Mouse (Mus musculus): ENCODE measurements around the gene Etl4.
A peak's percentile ranks its signal among the peaks of the same experiment; 100 is the strongest.
"Not testable (repeated sequence)": the region's sequence is repeated elsewhere in the genome, so short reads cannot be mapped to it uniquely, and the experiment has no call there.

Gene Etl4

GRCm38 (mm10) chr2:20654058-20654457 is 744.5 kb downstream of the Etl4 start:
- no peak for DNase-seq (ENCODE audit: low read depth)

DNA sequence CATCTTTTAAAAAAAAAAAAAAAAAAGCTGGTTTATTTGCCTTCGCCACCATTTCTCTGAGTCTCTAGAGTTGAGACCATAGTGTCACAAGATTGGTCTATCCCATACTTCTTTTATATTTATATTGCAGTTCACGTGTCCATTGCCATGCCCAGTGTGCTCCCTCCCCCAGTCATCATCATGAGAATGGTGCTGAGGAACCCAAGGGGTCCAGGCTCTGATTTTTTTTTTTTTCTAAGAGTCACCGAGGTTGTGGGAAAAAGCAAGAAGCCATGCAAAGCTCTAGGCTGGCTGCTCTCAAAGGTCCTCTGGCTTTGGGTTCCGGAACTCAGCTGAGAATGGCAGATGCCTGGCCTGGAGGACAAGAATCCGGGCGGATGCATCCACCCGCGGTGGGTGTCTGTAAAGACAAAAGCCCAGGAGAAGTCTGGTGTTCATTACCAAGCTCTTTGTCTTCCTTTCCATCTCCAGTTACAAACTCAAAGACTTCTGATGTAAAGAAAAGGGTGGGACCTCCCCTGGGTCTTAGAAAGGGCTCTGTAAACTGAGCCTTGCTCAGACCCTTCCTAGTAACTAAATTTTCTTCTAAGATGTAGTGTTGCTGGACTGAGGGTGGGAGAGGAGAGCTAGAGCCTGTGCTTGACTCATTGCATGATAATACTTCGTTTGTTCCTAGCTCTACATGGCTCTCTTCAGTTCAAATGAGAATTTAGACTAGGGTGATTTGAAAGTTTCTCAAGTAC is 745.2 kb downstream of the Etl4 start:
- DNase-seq (ENCODE audit: low read depth), result no peak

DNA sequence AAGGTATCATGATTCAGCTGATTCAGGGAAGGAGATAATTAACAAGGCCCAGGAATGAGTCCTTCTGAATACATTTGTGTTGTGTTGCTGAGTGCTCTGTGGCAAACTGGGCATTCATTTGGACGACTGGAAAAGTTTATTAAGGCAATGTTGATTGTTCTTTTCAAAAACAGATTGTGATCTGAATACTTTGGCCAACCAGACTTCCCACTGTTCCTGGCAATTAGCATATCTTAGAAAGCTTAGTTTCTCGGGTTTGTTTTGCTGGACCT is 745.7 kb downstream of the Etl4 start:
- DNase-seq (ENCODE audit: low read depth), result no peak

DNA sequence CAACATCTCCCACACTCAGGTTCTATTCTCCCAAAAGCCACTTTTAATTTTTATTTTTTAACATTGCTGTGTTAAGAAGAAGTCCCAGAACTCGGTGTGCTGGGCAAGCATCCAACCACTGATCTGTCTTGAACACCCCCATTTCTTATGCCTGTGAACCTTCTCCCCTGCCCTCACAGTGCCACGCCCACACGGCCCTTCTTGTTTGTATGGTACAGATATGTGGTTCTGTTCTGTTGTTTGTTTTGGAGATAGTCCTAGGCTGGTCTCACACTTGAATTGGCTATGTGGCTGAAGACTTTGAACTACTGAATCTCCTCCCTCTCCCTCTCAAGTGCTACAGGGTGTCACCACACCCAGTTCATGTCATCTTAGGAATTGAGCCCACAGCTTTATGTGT is 748.3 kb downstream of the Etl4 start:
- peak; percentile 16 for DNase-seq (ENCODE audit: low read depth)

GRCm38 (mm10) chr2:20661841-20662240 is 752.3 kb downstream of the Etl4 start:
- DNase-seq (ENCODE audit: low read depth), result no peak

GRCm38 (mm10) chr2:20662696-20663095 is 753.1 kb downstream of the Etl4 start:
- no peak for DNase-seq (ENCODE audit: low read depth)

DNA sequence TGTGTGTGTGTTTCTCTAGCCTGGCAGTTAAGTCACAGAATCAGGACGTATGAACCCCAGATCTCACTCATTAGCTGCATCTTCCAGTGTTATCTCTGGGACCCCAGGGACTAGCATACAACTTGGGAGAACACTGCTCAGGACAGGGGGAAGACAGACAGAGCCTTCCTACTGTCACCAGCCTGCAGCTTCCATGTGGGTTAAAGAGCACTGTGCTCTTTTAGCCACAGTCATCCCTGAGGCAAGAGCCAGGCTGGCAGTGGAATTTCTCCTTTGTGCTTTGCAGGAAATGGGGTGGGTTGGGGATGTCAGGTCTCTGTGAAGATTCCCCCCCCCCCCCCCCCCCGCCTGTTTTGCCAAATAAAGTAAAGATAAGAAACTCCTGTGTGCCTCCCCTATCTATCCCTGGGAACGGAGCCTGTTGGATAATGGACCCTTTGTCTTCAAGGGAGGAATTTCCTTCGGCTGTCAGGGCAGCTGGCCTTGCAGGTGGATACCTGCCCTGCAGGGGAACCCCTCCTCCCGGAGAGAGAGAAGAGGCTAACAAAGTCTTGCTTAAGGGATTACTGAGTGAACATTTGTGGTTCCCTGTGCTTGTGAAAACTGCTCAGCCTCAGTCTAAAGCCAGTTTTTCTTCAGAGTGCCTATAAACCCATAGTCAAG is 755.9 kb downstream of the Etl4 start:
- DNase-seq (ENCODE audit: low read depth), result no peak

- peak; percentile 93 for DNase-seq (ENCODE audit: low read depth)
Observed at GRCm38 (mm10) chr2:20666051-20666478, 756.5 kb downstream of the Etl4 start.

DNA sequence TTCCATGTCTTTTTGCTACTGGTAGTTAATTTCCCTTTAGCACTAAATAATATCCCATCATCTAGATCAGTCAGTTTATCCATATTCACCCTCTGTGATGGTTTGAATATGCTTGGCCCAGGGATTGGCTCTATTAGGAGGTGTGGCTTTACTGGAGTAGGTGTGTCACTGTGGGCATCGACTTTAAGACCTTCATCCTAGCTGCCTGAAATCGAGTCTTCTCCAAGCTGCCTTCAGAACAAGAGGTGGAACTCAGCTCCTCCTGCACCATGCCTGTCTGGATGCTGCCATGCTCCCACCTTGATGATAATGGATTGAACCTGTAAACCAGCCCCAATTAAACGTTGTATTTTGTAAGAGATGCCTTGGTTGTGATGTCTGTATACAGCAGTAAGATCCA is 758.3 kb downstream of the Etl4 start:
- no peak for DNase-seq (ENCODE audit: low read depth)

GRCm38 (mm10) chr2:20668276-20669030 is 758.9 kb downstream of the Etl4 start:
- not testable (repeated sequence) for DNase-seq (ENCODE audit: low read depth)

DNA sequence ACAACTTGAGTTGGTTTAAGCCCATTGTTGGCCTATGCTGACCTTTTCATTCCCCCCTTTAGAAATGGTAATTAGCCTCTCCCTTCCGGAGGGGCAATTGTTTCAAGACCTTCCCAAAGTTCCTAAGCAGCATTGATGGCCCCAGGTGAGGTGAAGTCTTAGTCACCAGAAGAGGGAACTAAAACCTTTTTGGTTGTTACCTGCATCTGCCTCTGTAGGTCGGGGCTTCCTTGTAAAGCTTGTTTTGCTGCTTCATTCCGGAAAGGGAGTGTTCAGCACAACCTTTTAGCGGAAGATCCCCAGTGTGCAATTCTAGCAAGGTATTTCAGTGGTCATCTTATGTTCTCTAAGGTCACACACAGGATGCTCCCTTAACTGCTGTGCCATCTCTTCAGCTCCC is 759.8 kb downstream of the Etl4 start:
- DNase-seq (ENCODE audit: low read depth), result no peak

GRCm38 (mm10) chr2:20671546-20672255 is 762.1 kb downstream of the Etl4 start:
- no peak for DNase-seq (ENCODE audit: low read depth)

DNA sequence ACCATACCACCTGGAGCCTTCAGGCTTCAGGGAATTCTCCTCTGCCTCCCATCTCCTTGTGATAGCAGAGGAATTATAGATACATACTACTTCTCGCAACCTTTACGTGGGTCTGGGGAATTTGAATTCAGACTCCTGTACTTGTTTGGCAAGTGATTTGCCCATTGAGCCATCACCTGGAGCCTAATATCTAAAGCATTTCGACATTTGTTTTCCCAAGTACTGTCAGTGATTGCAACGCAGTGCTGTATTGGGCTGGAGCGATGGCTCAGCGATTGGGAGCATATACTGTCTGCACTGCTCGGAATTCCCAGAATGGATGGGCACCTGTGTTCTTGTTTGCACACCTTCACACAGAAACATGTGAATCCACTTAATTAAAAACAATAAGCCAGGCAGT is 762.7 kb downstream of the Etl4 start:
- no peak for DNase-seq (ENCODE audit: low read depth)

DNA sequence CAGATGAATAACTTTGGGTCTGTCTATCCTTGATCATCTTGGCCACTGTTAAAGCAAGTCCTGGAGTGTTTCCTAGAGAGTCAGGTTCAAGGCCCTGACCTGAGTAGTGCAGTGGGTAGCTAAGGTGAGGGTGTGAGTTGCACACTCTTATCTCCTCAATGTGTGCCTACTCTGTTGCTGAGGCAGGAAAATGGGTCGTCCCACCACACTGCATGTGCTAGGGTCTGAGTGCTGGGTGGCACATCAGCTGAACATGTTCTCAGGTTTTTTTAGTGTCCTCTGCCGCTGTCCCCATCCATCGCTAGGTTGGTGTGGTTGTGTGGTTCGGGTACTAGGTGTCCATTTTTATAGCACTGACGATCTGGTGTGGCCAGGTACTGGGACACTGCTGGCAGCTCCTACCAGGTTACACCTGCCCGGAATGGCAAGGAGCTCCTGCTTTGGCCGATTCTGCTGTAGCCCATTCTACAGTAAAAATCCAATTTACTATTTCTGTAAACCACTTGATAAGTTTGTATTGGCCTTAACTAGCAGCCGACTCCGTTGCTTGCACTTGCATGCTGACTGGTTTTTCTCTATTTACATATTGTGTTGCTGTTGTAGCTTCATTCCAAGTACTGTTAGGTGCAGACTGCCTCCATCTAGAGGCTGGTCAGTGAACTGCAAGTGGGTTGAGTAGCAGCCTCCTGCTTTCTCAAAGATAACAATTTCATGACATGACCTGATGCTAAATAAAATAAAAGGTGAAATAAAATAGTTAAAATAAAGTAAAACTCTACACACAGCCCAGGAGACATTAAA is 763.4 kb downstream of the Etl4 start:
- DNase-seq (ENCODE audit: low read depth), result peak; percentile 80

DNA sequence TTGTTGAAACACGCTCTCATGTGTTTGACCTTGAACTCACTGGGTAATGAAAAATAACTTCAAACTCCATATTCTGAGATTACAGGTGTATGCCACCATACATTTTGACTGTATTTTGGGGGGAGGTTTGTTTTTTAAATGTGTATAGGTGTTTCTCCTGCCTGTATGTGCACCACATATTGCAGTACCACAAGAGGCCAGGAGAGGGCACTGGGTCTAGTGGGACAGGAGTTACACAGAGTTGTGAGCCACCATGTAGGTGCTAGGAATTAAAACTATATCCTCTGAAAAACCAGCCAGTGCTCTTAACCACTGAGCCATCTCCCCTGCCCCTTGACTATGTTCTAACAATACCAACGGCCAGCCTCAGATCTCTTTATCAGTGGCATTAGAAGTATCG is 766.8 kb downstream of the Etl4 start:
- DNase-seq (ENCODE audit: low read depth), result no peak

DNA sequence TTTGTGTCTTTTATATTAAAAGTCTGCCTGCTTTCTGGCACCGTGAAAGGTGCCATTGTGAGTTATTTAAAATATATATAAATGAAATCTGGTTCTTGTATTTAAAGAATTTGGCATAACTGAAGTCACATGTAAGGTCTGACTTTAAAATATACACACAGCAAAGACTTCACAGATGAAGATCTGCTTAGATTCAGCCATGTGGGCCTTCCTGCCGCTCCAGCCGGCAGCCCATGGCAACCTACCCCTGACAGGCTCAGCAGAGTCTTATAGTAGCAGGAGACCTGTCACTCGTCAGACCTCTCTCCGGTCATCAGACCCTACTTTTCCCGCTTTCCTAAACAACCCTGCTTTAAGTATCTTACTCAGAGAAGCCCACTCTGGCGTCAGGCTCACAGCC is 769.2 kb downstream of the Etl4 start:
- no peak for DNase-seq (ENCODE audit: low read depth)

GRCm38 (mm10) chr2:20682203-20682602 is 772.6 kb downstream of the Etl4 start:
- DNase-seq (ENCODE audit: low read depth), result not testable (repeated sequence)

DNA sequence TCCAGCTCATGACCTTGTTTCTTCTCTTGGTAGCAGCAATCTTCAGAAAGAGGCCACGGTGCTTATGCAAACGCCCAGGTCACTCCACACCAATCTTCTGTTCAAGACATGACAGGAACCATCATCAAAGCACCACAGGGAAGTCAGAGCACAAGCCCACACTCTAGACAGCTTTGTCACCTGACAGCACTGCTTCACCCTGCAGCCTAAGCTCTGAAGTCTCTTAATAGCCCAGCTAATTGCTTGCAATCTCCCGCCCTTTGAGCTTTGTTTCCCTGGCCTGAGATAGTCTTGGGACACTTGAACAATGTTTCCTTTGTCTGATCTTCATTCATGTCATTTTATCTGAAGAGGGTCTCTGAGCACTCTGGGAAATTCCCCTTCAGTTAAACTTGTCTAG is 779.8 kb downstream of the Etl4 start:
- DNase-seq (ENCODE audit: low read depth), result no peak

- no peak for DNase-seq (ENCODE audit: low read depth)
Observed at GRCm38 (mm10) chr2:20692898-20693297, 783.3 kb downstream of the Etl4 start.

GRCm38 (mm10) chr2:20693772-20694171 is 784.2 kb downstream of the Etl4 start:
- DNase-seq (ENCODE audit: low read depth), result no peak

DNA sequence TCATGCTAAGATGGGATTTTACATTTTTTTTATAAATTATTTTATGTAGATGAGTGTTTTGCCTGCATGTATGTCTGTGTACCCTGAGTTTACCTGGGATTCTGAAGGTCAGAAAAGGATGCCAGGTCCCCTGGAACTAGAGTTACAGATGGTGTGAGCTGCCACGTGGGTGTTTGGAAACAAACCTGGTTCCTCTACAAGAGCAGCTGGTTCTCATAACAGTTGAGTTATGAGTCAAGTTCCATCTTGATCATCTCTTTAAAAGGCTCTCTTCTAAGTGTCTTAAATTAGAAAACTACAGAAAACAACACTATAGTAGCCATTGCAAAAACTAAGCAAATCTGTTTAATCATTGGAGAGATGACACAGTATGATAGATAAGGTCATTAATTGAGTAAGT is 788.1 kb downstream of the Etl4 start:
- no peak for DNase-seq (ENCODE audit: low read depth)

- no peak for DNase-seq (ENCODE audit: low read depth)
Observed at GRCm38 (mm10) chr2:20705110-20705509, 795.5 kb downstream of the Etl4 start.

Measured in NIH3T3 (cell line).